Mouse (Mus musculus) heart, embryonic 14.5 days (tissue): ENCODE results near the gene Tdrd7. TPM values are rescaled to one million over a fixed set of nuclear protein-coding genes. Genes with fewer than 3 reads are reported as not detected.

ENCODE experiments used
- ATAC-seq: fragments of 200-750 bp; cut with Nextera tagmentation; 2 replicates; pipeline ENCODE4 v1.8.0; 2017; ENCODE audit warnings: low read depth, moderate TSS enrichment; ENCODE audit not compliant: insufficient number of reproducible peaks, insufficient read depth, low FRiP score
- H3K27ac ChIP-seq, 2 experiments: fragments of 200-500 bp in 1 of 2; fragments of 300-500 bp in 1 of 2; sonication (generic) in 1 of 2; replicated peaks in 1 of 2; 2 replicates each; pipeline ENCODE4 v1.5.1; 2012 to 2014; ENCODE audit warnings: low read depth in 2 of 2, low read length in 2 of 2, control low read depth in 1 of 2, mild to moderate bottlenecking in 1 of 2, mixed read lengths in 1 of 2; ENCODE audit not compliant: control insufficient read depth in 1 of 2, insufficient read depth in 1 of 2
- H3K27me3 ChIP-seq: fragments of 300-500 bp; sonication (generic); 2 replicates; pipeline ENCODE4 v1.6.1; 2014; ENCODE audit warnings: mild to moderate bottlenecking, low read length, control low read depth; ENCODE audit not compliant: control insufficient read depth, insufficient read depth
- H3K36me3 ChIP-seq: fragments of 300-500 bp; sonication (generic); 2 replicates; pipeline ENCODE4 v1.6.1; 2014; ENCODE audit warnings: mild to moderate bottlenecking, control low read depth, low read length, mixed read lengths; ENCODE audit not compliant: control insufficient read depth, insufficient read depth
- H3K4me1 ChIP-seq, 2 experiments: fragments of 200-500 bp in 1 of 2; fragments of 300-500 bp in 1 of 2; sonication (generic) in 1 of 2; 2 replicates each; pipeline ENCODE4 v1.6.1; 2012 to 2014; ENCODE audit warnings: low read length in 2 of 2, control low read depth in 1 of 2, mixed read lengths in 1 of 2; ENCODE audit not compliant: control insufficient read depth in 2 of 2, insufficient read depth in 2 of 2
- H3K4me2 ChIP-seq: fragments of 300-500 bp; sonication (generic); 2 replicates; pipeline ENCODE4 v1.6.1; 2014; ENCODE audit warnings: mild to moderate bottlenecking, low read length
- H3K4me3 ChIP-seq, 2 experiments: fragments of 200-500 bp in 1 of 2; fragments of 300-500 bp in 1 of 2; sonication (generic) in 1 of 2; 2 replicates each; pipeline ENCODE4 v1.5.1; 2012 to 2014; ENCODE audit warnings: low read length in 2 of 2, mild to moderate bottlenecking in 2 of 2, control low read depth in 1 of 2, low read depth in 1 of 2, moderate library complexity in 1 of 2; ENCODE audit not compliant: control insufficient read depth in 1 of 2, insufficient read depth in 1 of 2
- H3K9ac ChIP-seq: fragments of 300-500 bp; sonication (generic); 2 replicates; pipeline ENCODE4 v1.6.1; 2014; ENCODE audit warnings: mild to moderate bottlenecking, low read length
- H3K9me3 ChIP-seq: fragments of 300-500 bp; sonication (generic); 2 replicates; pipeline ENCODE4 v1.6.1; 2016; ENCODE audit warnings: low read length, control low read depth; ENCODE audit not compliant: control insufficient read depth
- WGBS: fragments of 180-500 bp; shearing (Covaris S2); extraction: QIAGEN DNeasy Blood & Tissue Kit; methylation state at CpG from one replicate; pipeline ENCODE4 v1.1.7; 2014; 5-methylcytosine and 5-hydroxymethylcytosine counted together
- polyA plus RNA-seq: library from polyadenylated mRNA; unstranded; fragments of >200 nt; fragmentation: Nextera tagmentation; extraction: Ambion mirVana; gene quantifications from 2 replicates; pipeline ENCODE4 v1.2.1, GENCODE M21; 2014

The Tdrd7 gene
- polyA plus RNA-seq, 1 experiment from 2014 or later, result 19.1 TPM

GRCm38 (mm10) chr4:46038591-46038891 lies 73.4 kb downstream of the Tdrd7 start:
- Histone ChIP-seq H3K36me3 (no peaks in the 10 kb centered on the region; the same call in none of the 2 replicates), H3K9me3 (no peaks in the 10 kb centered on the region), H3K4me3 (peak overlapping the region; percentile 53 to 87), H3K27me3 (no peaks in the 10 kb centered on the region), H3K27ac (peak overlapping the region; percentile 92), H3K9ac (peak overlapping the region; percentile 99), H3K4me1 (peaks cover 31 to 34% of the 10 kb centered on the region in 2 experiments), H3K4me2 (peak overlapping the region; percentile 77)
- 8% methylated on average over 12 of the region's 12 CpGs for WGBS
- no peak for ATAC-seq

GRCm38 (mm10) chr4:46038892-46039751 lies 74.0 kb downstream of the Tdrd7 start, which contains the start of gene Tmod1:
TSS of gene Tmod1 (plus strand) at chr4:46038935.
- peaks cover 30 to 38% of the 10 kb centered on the region in 2 experiments for H3K4me1 ChIP-seq
- no peaks in the 10 kb centered on the region; the same call in none of the 2 replicates for H3K36me3 ChIP-seq
- H3K4me2 ChIP-seq, result peak within 1 kb of the TSS; percentile 77
- H3K27me3 ChIP-seq, result no peaks in the 10 kb centered on the region
- 1% methylated on average over 71 of the region's 72 CpGs for WGBS
- peak within 1 kb of the TSS; percentile 53 to 87 for H3K4me3 ChIP-seq
- H3K27ac ChIP-seq, result peak within 1 kb of the TSS; percentile 92 to 99
- peak within 1 kb of the TSS; percentile 99 for H3K9ac ChIP-seq
- no peaks in the 10 kb centered on the region for H3K9me3 ChIP-seq
- peak; percentile 65 for ATAC-seq

GRCm38 (mm10) chr4:46039899-46040298 lies 74.8 kb downstream of the Tdrd7 start:
- Histone ChIP-seq H3K4me3 (peak overlapping the region; percentile 53 to 87), H3K27ac (peak overlapping the region; percentile 92 to 99), H3K4me2 (peak overlapping the region; percentile 77), H3K9me3 (no peaks in the 10 kb centered on the region), H3K27me3 (no peaks in the 10 kb centered on the region), H3K36me3 (peaks cover 3% of the 10 kb centered on the region; the same call in 1 of the 2 replicates), H3K4me1 (peaks cover 32 to 45% of the 10 kb centered on the region in 2 experiments), H3K9ac (peak overlapping the region; percentile 99)
- ATAC-seq, result no peak
- WGBS, result 8% methylated on average over 6 of the region's 6 CpGs

GRCm38 (mm10) chr4:46040594-46041192 lies 75.6 kb downstream of the Tdrd7 start:
- peak overlapping the region; percentile 53 to 87 for H3K4me3 ChIP-seq
- WGBS, result 4% methylated on average over 9 of the region's 9 CpGs
- H3K9me3 ChIP-seq, result no peaks in the 10 kb centered on the region
- H3K9ac ChIP-seq, result peak overlapping the region; percentile 99
- H3K27ac ChIP-seq, result peak overlapping the region; percentile 92 to 99
- H3K27me3 ChIP-seq, result no peaks in the 10 kb centered on the region
- ATAC-seq, result peak; percentile 65
- H3K4me1 ChIP-seq, result peaks cover 32 to 45% of the 10 kb centered on the region in 2 experiments
- peak overlapping the region; percentile 77 for H3K4me2 ChIP-seq
- H3K36me3 ChIP-seq, result peaks cover 4% of the 10 kb centered on the region; the same call in 1 of the 2 replicates

- H3K9ac ChIP-seq, result peak overlapping the region; percentile 99
- peak; percentile 22; the same call in 1 of the 2 replicates for ATAC-seq
- H3K27ac ChIP-seq, result peak overlapping the region; percentile 92 to 99
- no peaks in the 10 kb centered on the region for H3K27me3 ChIP-seq
- peaks cover 32 to 55% of the 10 kb centered on the region in 2 experiments for H3K4me1 ChIP-seq
- H3K9me3 ChIP-seq, result no peaks in the 10 kb centered on the region
- H3K36me3 ChIP-seq, result peaks cover 15% of the 10 kb centered on the region
- peak overlapping the region; percentile 53 to 87 for H3K4me3 ChIP-seq
- peak overlapping the region; percentile 77 for H3K4me2 ChIP-seq
- 2% methylated on average over 7 of the region's 7 CpGs for WGBS
Measured at GRCm38 (mm10) chr4:46041761-46042504, 76.8 kb downstream of the Tdrd7 start.

- WGBS, result 8% methylated on average over 5 of the region's 5 CpGs
- Histone ChIP-seq H3K27me3 (no peaks in the 10 kb centered on the region), H3K9me3 (no peaks in the 10 kb centered on the region), H3K4me3 (peak overlapping the region; percentile 13 to 87; a peak in 3 of 4 replicates), H3K36me3 (peaks cover 15% of the 10 kb centered on the region), H3K4me2 (peak overlapping the region; percentile 77), H3K4me1 (peaks cover 36 to 60% of the 10 kb centered on the region in 2 experiments), H3K27ac (peak overlapping the region; percentile 92 to 99), H3K9ac (peak overlapping the region; percentile 99)
- no peak for ATAC-seq
Measured at GRCm38 (mm10) chr4:46042505-46042850, 77.3 kb downstream of the Tdrd7 start.

- H3K27ac ChIP-seq, result peak overlapping the region; percentile 92 to 99; a peak in 3 of 4 replicates
- peaks cover 18% of the 10 kb centered on the region for H3K36me3 ChIP-seq
- peak overlapping the region; percentile 99 for H3K9ac ChIP-seq
- H3K27me3 ChIP-seq, result no peaks in the 10 kb centered on the region
- peaks cover 41 to 66% of the 10 kb centered on the region in 2 experiments for H3K4me1 ChIP-seq
- H3K4me2 ChIP-seq, result peak overlapping the region; percentile 77
- H3K9me3 ChIP-seq, result no peaks in the 10 kb centered on the region
- no peak for ATAC-seq
- H3K4me3 ChIP-seq, result peak overlapping the region in 1 of 2 experiments; percentile 87; a peak in 2 of 4 replicates
- WGBS, result 26% methylated on average over 8 of the region's 8 CpGs
Measured at GRCm38 (mm10) chr4:46043361-46043760, 78.2 kb downstream of the Tdrd7 start.
